Mouse (Mus musculus): ENCODE results near the gene C130050O18Rik.

The C130050O18Rik gene

DNA sequence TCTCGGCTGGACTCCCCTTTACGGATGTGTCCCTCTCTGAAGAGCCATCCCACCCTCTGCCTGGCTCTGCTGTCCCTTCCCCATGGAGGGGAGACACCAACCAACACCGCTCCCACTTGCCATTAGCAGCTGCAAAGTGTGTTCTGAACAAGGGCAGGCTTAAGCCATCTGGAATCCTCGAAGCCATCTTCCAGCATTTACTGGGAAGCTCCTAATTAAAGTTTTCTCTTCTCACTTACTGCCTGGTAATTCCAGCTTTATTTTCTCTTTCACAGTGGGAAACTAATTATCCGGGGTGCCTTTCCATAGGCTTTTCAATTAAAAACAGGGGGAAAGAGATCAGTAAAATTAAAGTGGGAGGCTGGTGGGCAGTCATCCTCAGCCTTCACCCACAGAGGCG lies 27.3 kb downstream of the C130050O18Rik start:
- DNase-seq, result no peak

DNA sequence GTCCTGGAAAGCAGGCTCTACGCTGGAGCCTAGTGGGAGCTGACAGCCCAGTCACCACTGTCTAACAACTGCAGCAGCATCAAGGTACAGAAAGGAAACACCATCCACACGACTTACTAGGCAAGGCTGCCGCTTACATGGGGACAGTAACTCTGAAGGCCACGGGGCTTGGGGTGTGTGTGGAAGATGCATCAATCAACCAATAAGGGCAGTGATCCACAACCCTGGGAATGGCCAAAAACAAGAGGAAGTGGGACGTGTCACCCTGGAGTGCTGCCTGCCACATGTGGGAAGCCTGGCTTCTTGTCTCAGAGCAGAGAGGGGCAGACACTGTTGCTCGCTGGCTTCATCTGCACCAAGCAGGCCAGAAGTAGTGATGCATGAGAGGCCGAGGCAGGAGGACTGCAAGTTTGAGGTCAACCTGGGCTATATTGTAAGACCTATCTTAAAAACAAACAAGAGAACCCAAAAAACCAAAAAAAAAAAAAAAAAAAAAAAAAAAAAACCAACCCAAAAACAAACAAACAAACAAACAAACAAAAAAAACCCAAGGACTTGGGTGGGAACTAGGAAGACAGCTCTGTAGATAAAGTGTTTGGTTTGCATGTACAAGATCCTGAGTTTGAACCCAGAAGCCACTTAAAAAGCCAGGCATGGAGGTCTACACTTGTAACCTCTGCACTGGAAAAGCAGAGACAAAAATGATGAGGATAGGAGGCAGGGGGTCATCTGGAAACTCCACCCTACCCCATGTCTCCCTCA lies 27.8 kb downstream of the C130050O18Rik start:
- DNase-seq, result no peak

DNA sequence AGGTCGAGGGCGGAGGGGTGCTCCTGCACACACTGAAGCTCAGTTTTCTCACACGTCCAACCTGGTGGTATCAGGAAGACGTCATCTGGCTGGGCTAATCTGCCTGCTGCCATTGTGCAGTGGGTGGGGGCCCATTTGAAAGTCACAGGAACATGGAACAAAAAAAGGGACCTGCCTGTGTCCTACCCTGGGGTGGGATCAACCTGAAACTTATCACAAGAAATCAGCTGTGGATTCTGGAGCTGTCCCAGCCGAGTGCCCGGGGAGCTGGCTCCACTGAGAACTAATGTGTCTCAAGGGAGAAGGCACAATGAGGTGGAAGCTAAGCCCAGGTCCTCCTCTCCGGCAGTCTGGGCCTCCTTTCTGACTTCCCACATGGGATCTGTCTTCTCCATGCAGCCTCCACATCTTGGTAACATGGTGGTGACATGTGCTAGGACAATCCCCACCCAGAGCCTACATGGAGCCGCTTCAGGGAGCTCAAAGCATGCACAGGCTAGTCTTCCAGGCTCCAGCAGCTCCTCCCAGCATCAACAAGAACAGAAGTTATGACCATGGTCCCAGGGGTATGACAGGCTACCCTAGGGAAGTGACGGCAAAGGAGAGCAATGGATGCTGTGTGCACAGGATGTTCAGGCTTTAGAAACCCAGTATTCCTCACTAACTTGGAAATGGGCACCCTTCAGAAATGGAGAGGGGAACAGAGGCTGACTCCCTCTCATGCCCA lies 28.9 kb downstream of the C130050O18Rik start:
- no peak for DNase-seq

DNA sequence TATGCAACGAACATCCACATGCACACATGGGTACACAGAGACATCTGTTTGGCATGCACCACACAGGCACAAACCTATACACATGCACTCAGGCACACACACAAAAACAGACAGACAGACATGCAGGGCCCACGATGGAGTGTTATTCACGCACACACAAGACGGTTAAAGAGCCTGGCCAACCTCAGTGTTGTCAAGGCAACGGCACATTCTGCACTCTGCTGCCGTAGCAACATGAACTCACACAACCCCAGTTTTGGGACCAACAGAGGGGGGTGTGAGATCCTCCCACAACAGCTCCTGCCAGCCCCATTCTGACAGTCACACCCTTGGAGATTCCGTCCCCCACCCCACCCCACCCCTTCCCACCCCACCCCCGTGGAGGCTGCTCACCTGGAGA lies 29.9 kb downstream of the C130050O18Rik start:
- no peak for DNase-seq

- DNase-seq, result no peak
Measured at GRCm38 (mm10) chr5:139437769-139438168, 32.7 kb downstream of the C130050O18Rik start.

DNA sequence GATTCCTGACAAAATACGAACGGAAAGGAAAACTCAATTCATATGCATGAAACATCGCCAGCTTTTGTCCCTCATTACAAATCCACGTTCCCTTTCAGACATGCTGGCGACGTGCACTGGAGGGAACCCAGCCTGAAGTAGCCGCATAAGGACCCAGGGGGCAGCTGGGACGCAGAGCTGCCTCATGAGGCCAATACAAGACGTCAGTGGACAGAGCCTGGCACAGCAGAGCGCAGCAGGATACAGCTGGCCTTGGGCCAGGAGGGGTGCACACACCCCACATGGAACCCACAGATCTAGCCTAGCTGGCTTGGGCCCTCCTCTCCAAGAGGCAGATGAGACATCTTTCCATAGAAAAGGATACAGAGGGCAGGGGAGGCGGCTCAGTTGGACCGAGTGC lies 33.4 kb downstream of the C130050O18Rik start:
- no peak for DNase-seq

GRCm38 (mm10) chr5:139440451-139440850 lies 35.4 kb downstream of the C130050O18Rik start:
- no peak for DNase-seq

DNA sequence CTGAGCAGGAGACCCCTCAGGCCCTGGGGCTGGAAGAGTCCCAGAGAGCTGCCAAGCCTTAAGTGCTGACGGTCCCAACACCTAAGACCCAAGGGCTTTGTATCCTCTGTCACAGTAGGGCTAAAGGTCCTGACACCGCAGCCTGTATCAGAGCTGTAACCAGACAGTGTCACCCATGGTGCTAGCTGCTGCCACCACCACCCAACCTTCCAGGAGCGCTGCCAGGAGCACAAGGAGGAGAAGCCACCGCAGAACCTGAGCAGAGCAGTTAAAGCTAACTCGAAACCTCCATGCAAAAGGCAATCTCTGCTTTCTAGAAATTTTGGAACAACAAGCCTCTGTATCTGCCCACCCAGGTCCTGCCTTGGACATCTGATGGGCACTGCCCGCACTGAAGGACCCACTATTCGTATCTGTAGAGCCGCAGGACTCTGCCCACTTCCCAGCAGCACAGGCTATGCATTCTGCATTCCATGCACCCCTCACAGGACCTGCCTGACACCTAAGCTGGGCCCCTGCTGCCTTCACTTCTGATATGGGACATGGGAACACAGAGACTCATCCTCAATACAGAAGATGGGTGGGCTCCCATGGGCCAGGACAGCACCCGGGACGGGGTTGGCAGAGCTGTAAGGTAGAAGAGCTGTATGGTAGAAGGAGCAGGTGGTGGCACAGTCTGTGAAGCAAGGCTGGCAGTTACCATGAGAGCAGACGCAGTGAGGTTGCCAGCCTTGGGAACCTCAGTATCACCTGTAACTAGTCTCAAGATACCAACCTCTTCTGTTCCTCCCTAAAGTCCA lies 36.0 kb downstream of the C130050O18Rik start:
- DNase-seq, result no peak

DNA sequence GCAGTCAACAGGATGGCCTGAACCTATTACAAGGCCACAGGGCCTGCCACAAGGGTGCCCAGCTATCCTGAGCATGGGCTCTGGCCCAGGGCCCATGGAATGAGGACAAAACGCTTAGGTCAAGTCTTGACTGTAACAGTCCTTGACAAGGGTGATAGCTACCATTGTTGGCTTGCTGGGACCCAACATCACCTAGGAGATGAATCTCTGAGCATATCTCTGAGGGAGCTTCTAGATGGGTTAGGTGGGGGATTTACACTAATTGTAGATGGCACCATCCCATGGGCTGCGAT lies 36.6 kb downstream of the C130050O18Rik start:
- DNase-seq, result no peak

DNA sequence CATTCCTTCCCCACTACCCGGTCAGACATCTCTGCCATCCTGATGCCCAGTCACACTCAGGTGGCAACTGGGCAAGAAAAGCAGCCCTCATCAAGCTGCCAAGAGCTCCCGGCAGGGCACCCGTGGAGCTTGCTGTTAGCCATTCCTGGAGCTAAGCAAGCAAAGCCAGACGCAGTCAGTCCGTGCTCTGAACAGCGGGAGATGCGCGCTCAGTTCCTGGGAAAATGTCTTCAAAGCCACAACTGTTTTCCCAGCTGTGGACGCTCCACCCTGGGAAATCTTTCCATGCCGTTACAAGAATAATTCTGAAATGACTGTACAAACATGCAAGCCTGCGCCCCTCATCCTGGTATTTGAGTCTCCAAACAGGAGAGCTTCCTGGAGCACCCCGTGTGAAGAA lies 37.3 kb downstream of the C130050O18Rik start:
- no peak for DNase-seq

GRCm38 (mm10) chr5:139442962-139443361 lies 37.9 kb downstream of the C130050O18Rik start:
- DNase-seq, result no peak

DNA sequence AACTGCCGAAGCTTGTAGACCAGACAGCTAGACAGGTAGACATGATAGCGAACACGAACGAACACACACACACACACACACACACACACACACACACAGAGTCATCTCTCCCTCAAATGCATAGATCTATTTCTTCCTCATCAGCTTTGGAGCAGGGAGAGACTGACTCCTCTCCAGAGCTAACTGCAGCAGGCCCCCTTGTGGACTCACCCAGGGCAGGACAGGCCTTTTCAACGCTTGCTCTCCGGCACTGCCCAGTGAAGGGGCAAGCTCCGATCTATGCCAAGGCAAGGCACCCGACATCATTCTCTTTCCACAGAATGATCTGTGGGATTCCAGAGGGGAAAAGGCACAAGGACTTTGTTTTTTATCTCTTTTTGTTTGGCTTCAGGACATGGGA lies 40.2 kb downstream of the C130050O18Rik start:
- peak; percentile 33 for DNase-seq

DNA sequence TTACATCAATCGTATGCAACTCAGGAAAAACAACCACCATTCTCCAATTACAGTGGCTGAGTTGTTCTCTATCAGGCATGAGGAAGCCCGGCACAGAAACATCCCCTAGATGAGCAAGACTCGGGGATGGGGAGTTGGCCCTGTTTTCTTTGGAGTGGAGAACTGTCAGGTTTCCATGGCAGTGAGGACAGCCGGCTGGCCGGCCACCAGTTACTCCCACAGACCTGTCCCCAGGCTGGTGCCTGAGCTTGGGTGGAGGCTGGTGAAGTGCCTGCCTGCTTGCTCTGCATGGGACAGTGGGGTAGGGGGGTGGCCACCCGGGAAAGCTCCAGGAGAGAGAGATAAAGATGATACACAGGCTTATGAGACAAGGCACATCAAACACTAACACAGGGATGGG lies 42.9 kb downstream of the C130050O18Rik start:
- no peak for DNase-seq

- DNase-seq, result peak; percentile 61
Measured at GRCm38 (mm10) chr5:139449161-139449791, 44.2 kb downstream of the C130050O18Rik start.

DNA sequence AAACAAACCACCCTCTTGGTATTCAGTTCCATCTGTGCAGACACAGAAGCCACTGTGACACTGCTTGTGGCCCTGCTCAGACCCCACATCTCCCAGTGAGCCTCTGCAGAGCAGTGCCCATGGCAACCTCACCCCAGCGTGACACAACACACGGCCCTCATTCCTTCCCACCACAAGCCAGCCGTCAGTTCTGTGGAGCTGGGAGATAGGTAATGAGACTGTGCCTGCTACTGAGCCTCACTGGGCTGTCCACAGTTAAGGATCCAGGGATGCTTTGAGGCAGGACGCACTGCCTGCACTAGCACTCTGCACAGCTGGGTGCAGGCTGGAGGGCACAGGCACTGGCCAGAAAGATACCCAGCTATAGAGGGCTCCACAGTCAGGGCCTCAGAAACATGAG lies 44.8 kb downstream of the C130050O18Rik start:
- DNase-seq, result no peak

- DNase-seq, result no peak
Measured at GRCm38 (mm10) chr5:139453031-139453430, 48.0 kb downstream of the C130050O18Rik start.

GRCm38 (mm10) chr5:139455166-139455565 lies 50.1 kb downstream of the C130050O18Rik start:
- no peak for DNase-seq

DNA sequence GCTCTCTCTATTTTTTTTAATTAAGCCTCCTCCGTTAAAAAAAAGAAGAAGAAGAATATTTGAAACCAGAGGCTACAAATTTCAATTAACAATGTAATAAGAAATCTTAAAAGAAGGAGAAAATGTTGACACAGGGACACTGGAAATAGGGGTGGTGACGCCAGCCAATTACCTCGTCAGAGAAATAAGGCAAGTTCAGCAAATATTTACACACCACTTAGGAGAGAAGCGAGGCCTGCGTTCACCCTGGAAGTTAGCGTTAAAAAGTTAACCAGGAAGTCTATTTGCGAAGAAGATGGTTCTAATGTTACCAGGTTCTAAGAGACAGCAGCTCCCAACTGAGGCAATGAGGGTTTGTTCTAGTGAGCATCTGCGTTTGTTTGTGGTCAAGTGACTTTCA lies 52.2 kb downstream of the C130050O18Rik start:
- DNase-seq, result peak; percentile 34

DNA sequence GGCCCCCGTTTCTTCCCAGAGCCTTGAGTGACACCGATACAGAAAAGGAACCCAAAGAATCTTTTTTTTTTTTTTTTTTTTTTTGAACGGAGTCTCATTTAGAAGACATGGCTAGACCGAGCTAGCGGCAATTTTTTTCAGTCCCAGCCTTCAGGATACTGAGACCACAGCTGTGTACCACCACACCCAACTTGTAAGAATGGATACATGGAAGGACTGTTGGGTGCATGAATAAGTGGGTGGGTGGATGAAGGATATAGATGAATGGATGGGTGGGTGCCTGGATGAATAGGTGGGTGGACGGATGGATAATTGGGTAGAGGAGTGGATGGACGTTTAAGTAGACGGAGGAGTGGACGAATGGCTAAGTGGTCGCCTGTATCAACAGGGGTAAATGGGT lies 54.9 kb downstream of the C130050O18Rik start:
- no peak for DNase-seq

- peak; percentile 99 for DNase-seq
Measured at GRCm38 (mm10) chr5:139460384-139461067, 55.4 kb downstream of the C130050O18Rik start, which contains the start of gene 3110082I17Rik. Gene 3110082I17Rik, minus strand, starts transcription at chr5:139460527.

- DNase-seq, result no peak
Measured at GRCm38 (mm10) chr5:139464874-139465273, 59.8 kb downstream of the C130050O18Rik start.

Data from lung, postnatal 14 days (tissue).